Mouse (Mus musculus) thymus, postnatal 25 days (tissue): Measurements from ENCODE around the gene Cfap61.

Experiments used
- DNase-seq: peaks from one replicate; pipeline ENCODE4 v3.0.0; 2022

Cfap61 gene

DNA sequence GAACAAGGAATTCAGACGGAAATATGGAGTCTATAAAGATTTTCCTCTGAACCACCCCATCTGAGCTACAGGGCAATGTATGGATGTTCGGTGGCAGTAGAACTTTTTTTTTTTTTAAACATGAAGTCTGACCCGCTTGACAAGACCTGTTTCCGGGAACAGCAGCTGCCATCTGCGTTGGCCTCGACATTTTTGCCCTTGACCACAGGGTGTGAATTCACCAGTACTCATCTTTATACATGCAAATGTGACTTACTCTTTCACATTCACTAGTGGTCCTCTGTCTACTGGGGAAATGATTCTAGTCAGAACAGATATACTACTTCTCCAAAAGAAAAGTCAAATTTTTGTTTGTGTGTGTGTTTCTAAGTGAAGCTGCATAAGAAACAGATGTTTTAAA lies 291.2 kb downstream of the Cfap61 start:
- no peak for DNase-seq

DNA sequence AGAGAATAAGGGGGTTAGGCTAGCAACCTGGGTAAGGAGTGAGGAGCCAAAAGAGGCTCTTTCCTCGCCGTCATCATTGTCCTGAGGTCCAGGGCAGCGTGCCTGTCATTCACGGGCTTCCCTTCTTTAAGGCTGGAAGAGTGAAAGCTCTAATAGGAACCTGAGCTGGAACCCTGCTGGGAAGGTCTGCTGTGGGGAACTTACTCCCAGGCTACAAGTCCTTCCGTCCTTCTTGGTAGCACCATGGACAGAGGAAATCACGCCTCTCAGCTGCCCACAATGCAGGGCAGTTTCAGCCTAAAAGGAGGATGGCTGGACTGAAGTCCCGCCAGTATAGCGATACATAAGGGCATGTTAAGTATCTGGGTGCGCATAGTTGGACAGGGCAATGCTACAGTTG lies 291.9 kb downstream of the Cfap61 start:
- DNase-seq, result no peak

DNA sequence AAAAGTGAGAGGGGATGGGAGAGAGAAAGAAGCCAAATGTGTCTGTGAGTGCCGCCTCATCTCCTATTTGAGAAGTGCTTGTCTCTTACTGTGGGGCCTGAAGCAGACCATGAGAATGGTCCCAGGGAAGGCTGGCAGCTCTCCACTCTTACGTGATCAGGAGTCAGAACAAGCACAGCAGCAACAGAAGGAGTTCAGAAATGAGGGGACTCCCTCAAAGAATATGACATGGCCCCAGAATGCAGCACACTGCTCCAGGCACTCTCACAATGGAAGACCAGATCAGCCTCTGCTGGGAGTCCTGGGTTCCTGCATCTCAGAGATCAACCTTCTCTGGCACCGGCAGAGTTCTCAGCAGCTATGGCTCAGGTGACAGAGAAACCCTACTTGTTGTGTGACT lies 293.1 kb downstream of the Cfap61 start:
- no peak for DNase-seq

DNA sequence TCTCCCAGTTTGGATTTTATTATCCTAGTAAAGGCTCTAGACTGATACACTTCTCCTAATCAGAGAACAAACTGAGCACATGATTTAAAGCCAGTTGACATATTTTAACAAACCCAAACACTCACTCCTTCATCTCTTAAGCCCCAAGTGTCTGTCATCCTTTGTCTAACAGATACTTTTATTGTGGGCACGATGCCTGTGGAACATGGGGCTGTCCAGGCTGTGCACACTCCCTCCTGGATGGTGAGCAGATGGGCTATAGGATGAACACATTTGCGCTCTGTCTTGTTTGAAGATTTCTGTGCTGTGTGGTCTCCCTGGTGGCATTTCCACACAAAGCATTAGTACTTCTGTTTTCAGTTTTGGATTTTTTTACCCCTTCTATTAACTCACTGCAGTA lies 293.9 kb downstream of the Cfap61 start:
- DNase-seq, result no peak

DNA sequence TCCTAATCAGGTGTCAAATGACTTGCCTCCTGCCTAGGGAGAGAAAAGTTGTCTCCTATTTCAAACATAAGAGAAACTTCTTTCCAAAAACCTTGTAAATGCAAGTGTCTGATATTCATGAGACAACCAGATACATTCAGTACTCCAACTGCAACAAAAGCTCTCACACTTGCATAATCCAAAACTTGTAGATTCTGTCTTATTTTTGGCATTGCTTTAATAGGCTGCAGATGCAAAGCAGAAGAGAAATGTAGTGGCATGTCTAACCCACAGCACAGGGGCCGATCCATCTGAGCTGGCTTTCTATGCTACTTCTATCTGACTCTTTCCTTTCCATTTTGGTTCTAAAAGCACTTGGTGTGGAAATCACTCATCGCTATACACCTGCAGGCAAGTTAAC lies 296.9 kb downstream of the Cfap61 start:
- no peak for DNase-seq

DNA sequence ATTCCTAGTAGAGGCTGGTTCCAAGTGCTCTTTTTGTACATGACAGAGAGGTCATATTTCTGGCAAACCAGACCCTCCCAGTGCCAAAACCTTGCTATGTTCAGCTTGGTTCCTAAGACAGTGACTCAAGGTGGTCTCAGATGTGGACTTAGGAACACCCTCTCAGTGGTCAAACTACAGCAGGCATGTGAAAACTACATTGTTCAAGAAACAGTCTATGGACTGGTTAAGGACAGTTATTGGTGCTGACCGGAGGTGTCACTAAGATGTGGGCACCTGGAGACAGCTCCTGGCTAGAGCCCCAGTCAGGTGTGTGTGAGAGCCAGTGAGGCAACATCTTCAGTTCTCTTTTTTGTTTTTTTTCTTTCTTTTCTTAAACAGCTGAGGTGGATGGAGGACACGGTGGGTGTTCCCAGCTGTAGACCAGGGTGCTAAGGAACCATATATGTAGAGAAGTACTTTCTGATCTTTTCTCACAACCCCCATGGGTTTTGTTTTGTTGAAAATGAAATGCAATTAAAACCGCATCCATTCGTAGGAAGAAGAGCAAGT lies 304.7 kb downstream of the Cfap61 start:
- DNase-seq, result no peak

DNA sequence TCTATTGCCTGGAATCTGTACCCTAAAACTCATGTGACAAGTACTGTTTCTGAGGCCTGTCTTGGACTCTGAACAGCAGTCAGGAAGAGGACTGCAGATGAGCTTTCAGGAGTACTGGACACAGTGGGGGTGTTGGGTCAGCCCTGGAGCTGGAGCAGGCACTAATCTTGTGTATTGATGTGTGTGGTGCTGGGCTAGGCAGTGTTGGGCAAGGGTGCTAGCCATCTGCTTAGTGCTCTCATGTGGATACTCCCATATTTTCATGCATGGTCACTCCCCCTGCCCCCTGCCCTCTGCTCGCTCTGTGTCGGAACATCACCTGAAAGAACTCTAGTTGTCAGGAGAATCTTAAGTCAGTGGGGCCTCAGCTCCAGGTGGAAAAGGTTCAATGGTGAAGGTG lies 309.5 kb downstream of the Cfap61 start:
- no peak for DNase-seq

DNA sequence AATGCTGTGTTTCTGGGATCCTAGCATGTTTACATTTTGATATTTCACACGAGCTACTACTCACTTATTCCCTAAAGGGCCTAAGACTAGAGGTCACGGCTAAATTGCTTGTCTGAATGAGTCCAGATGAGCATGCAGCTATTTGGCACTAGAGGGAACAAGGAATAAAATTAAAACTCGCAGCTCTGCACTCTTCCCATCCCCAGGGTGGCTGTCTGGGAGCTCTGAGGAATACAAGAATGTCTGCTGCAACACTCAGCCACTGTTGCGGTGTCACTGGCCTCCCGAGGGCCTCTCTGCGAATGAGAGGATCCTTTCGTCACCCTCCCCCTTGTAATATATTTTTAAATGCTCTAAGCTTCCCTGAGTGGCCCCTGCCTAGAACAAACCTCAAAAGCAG lies 310.8 kb downstream of the Cfap61 start:
- DNase-seq, result no peak

DNA sequence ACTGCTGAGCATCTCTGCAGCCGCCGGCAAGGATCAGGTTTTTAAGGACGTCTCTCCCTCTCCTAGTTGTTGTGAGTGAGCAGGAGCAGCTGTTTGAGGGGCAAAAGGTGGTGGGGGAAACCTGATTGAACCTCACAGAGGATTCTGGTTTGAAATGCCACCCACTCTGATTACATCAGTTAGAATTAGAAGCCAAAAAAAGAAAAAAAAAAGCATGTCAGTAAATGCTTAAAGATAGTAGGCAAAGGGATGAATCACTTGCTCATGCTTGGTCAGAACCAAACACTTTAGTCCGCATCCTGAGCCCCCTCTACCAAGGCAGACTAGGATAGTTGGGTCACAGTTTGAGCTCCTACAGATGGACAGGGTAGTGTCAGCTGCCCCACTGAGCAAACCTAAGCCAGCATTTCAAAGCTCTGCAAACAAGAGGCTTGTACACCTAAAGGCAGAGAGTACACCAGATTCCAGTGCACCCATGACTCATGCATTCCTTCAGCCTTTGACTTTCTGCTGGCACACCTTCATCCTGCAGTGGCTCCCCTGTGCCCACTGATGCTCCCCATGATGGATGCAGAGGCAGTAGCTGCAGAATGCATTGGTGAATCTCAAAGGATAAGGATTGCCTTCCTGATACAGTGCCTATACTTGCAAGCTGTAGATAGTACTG lies 312.0 kb downstream of the Cfap61 start:
- no peak for DNase-seq

DNA sequence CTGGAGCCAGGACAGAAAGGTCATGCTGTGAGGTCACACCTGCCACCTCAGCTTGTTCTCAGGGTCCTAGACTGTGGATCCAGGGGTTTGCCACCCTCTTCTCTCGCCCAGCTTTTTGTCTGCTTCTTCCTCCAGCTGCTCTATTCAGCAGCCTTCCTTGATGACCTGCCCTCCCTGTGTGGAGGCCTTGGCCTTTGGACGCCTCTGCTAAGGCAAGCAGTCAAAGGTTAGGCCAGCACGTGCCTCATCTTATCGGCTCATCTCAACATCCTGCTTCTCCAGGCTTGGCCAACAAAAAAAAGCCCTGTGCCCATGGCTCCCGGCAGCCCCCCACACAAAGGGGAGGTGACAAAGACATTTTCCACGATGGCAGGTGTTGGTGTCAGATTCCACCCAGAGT lies 313.0 kb downstream of the Cfap61 start:
- DNase-seq, result no peak

DNA sequence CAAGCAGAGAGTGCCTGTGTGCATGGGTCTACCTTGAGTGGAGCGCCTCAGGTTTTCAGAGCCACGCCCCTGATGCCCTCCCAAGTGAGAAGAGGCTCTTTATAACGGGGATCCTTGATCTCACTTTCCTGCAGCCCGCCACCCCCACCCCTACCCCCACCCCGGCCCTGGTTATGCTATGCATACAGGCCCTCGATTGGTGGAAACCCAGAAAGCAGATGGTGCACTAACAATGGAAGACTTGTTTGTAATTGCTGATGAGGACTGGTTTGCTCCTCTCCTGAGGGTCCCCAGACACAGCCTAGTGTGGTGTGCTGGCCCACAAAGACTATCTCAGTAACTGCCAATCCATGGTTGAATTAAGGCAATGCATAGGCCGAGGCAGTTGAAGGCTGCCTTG lies 314.4 kb downstream of the Cfap61 start:
- DNase-seq, result no peak

DNA sequence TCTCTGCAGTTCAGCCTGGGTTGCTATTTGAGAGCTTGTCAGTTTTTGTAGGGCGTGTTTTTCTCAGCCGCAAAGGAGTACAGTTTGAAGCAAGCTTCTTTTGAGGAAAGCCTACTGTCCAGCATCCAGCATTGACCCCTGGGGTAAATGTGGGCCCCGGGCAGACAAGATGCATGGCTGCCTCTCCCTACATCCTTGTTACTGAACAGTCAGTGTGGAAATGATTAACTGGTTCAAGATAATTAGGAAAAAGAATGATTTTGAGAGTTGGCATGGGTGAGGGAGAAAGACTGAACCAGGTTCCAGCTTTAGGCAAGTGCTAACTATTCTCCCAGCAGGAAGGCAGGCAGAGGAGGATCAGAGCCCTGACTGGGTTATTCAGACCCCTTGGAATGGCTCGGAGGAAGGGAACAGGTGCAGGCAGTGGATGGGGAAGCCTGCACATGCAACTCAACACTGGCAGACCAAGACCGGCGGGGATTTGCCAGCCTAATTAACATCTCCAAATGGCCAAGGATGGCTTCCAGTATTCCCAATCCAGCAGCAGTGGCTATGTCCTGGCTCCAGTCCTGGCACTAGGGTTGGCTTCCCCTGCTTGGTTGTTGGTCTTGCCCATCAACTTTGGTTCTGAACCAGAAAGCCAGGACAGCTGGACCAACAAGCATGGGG lies 315.8 kb downstream of the Cfap61 start:
- no peak for DNase-seq

DNA sequence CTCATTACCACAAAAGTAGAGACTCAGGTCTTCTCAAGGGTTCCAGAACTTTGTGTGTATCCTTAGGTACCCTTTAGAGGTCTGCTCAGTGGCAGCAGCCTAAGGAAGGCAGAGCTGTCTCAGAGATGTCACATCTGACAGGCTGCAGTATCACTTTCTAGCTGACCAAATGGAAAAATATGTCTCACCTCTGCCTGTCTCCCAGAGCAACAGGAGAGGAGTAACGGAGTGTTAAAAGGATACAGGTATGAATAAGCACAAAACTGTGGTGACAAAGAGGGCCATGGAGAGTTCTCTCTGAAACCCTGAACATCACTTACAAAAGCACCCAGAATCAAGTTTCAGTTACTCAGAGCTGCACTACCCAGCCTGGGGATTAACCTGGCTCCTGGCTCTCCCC lies 319.8 kb downstream of the Cfap61 start:
- DNase-seq, result no peak

DNA sequence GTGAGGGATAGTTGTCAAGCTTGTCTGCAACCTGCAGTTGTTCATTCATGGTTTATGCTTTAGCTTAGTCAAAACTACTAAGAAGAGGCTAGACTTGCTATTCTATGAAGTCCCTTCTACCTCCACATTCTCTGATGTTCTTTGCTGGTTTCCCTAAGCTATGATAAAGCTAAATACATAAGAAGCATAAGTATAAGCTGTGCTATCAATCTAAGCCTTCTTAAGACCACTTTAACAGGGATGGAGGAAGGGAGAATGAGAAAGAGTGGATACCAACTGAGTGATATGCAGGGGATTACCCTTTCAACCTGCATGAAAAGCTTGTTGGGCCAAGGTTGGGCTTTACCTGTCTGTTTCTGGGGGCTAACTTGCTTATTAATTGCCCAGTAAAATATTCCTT lies 321.1 kb downstream of the Cfap61 start:
- no peak for DNase-seq

DNA sequence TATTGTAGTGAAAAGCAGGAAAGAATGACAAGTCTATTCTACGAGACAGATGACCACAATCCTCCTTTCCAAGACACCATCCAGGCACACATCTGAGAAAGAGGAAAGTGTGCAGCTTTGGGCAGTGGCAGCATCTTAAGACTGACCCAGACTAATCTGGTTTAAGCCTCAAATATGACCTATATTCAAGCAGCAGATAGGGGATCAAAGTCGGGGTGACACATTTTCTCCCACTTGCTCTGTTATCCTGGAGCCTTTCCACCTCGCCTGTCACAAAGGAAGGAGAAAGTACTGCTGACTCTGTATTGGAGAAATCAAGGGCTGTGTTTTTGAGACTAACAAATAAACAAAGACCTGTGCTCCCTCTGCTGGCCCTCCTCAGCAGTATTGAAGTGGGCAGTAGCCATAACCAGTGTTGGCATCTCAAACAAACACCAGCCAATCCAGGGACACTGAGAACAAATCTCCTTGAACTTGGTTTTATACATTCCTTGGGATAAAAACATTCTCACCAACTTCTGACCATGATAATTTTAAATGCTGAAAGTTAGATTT lies 321.8 kb downstream of the Cfap61 start:
- DNase-seq, result no peak

DNA sequence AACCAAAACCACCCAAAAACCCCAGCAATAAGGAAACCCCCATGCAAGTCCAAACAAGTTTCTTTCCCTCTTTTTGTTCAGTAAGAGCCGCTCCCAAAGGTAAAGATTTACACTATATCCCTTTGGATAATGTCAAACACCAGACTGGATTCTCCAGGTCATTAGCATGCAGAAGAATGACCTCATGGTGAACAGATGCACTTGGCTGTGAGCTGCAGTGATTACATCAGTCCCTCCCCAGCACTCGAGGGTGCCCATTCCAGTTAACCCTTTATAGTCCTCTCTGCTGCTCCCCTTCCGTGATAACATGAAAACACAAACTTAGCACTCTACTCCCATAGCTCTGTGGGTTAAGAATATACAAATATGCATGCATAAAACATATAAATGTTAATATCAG lies 322.5 kb downstream of the Cfap61 start:
- DNase-seq, result no peak

DNA sequence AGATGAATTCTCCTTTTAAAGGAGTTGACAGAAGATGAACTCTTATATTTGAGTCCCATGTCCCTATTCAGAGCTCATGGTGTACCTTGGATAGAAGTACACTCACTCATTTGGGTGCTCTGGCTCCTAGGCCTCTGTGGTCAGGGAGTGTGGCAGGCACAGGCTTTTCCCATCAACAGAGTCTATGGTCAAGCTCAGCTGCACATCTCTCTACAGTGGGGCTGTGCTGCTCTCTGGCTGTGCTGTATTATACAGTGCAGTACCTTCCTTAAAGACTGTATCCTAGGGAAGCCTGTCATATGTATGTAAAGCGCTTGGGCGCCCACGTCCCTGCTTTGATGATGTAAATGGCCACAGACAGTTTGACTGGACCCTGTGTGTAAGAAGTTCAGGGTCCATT lies 323.0 kb downstream of the Cfap61 start:
- no peak for DNase-seq

DNA sequence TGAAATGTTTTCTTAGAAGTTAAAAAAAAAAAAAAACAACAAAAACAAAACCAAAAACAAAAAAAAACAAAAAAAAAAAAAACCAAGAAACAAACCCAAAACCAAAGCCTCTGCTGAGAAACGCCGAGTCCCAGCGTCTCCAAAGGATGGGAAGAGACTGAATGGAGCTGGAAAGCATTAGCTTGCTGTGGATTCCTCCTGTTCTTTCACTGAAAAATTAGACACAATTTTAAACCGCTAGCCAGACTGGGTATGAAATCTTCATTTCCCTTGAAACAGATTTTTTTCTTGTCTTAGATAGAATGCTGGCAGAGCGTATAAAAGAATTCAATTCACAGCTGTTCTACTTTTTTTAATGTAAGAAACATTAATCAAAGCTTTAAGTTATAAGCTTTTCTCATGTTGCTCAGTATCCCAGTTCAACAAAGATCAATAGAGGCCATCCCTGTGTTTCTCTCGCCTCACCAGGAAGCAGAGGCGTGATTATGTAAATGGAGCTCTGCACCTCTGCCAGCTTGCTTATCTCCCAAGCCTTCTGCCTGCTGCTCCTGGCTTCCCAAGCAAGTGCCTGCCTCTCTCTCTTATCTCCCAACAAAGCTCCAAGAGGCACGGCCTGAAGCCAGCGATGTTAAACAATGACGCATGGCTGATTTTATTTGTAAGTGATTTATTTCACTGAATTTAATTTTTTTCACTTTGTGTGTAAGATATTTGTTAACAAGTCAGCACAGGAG lies 324.3 kb downstream of the Cfap61 start:
- no peak for DNase-seq

DNA sequence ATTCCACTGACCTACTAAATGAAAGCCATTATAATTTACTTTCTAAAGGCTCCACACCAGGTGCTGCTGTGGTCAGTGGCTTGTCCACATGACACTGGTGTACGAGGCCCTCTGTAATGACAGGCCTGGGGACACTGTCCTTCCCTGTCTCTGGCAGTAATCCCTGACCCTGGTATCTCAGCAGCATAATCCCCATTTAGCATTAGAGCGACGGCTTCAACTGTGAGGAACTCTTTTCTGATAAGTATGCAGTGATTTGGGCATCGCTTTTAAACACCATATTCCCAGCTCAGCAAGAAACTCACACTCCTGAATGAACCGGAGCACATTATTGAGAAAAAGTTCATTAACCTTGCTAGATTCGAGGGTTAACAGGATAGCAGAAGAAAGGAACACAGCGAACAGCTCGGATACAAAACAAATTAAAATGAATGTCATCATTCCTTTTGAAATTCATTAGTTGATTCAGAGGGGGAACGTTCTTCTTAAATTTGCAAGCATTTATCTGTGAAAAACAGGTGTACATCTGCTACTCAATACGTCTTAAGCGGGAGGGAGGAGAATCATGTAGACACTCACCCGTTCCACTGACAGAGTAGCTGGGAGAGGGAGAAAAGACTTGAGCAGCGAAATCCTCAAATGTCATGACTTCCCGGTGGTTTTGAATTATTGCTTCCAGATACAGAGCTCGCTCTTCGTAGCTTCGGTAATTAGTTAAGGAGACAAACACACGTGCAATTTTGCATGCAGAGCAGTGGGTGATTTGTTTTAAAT lies 325.4 kb downstream of the Cfap61 start:
- DNase-seq, result no peak

DNA sequence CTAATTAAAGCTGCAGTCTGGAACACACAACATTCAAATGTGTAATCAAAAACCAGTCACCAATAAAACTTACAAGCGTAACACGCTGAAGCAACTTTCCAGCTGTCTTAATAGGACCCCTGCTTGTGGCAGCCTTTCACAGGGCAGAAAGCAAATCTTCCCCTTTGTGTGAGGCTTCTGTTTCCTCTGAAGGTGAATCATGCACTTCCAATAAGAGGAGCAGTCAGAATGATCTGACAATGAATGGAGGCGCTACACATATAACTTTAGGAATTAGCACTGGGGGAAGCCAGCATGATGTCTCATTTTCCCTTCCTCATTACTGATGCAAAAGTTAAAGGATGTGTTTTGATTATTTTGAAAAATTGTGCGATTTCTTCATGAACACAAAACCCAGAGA lies 326.6 kb downstream of the Cfap61 start:
- DNase-seq, result no peak

DNA sequence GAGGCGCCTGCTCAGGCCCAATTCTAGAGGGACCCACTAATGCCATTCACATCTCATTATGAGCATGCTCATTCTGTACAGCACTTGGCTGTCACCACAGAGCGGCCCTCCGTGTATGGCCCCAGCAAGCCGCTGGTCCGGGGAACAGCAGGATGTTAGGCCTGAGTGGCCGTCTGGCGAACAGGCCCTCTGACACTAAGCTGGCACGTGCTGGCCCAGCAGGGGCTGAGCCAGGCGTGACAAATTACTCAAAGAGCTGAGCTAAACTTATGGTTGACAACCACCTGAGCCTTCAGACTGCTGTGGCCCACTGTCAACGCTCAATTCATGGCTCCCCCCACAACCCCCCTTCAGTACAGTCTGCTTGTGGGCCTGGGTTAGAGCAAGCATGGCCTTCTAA lies 327.6 kb downstream of the Cfap61 start:
- DNase-seq, result no peak

DNA sequence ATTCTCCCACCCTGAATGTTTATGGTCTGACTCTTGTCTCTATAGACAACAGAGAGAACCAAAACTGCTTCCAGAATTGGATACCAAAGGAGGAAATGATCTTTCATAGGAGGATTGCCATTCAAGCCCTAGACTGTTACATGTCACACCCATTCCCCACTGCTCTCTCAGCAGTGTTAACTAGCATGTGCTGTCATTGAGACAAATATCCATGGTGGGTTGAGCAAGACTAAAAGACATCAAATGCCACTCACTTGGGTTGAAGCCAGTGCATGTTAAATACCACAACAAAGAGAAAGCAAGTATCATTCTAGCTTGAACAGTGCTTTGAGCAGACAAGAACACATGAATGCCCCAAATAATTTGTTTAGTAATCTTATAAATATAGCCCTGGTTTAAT lies 328.4 kb downstream of the Cfap61 start:
- no peak for DNase-seq
